Mouse (Mus musculus) cerebellum, postnatal 36 days (tissue): Measurements from ENCODE around the gene Tubb4a.
"Not testable (repeated sequence)": the region's sequence is repeated elsewhere in the genome, so short reads cannot be mapped to it uniquely, and the experiment has no call there.

Experiments used
- DNase-seq, 2 experiments: peaks; one replicate each; pipeline ENCODE4 v3.0.0; 2021 to 2022; ENCODE audit warnings: mixed read lengths in 2 of 2

Tubb4a gene

GRCm38 (mm10) chr17:57087049-57087832, at the start of gene Tubb4a:
Gene Tubb4a (minus strand): TSS chr17:57087782.
- DNase-seq: peak; percentile 93

DNA sequence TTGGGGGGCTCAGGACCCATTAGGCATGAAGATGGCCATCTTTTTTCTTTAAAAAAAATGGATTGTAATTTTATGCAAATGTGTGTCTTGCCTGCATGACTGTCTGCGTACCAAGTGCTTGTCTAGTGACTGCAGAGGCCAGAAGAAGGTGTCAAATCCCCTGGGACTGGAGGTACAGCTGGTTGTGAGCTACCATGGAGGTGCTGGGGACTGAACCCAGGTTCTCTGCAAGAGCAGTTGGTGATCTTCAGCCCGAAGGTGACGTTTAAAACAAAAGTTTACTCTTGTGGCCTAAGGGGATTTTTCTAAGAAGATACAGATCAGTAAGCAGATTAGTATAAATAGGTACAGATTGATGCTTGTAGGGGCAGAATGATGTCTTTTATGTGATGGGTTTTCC, 48.1 kb upstream of the Tubb4a start:
- no peak for DNase-seq

- no peak for DNase-seq
These were observed 47.1 kb upstream of the Tubb4a start for GRCm38 (mm10) chr17:57134693-57135092.

DNA sequence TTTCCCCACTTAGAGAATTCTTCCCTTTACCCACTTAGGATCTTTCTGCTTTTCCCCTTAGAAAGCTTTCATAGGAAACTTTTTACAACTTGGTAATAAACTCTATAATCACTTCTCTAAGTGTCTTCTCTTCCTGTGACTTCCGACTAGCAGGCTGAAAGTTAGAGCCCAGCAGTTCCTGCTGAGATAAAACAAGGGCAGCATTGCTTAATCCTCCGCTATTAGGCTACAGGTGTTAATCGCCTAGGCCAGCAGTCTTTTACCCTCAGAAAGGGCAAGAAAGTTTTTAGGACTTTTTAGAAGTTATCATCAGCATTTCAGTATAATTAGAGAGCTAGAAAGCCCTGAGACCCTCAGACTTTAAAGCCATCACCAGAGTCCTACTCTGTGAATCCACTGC, 46.4 kb upstream of the Tubb4a start:
- DNase-seq: not testable (repeated sequence)

DNA sequence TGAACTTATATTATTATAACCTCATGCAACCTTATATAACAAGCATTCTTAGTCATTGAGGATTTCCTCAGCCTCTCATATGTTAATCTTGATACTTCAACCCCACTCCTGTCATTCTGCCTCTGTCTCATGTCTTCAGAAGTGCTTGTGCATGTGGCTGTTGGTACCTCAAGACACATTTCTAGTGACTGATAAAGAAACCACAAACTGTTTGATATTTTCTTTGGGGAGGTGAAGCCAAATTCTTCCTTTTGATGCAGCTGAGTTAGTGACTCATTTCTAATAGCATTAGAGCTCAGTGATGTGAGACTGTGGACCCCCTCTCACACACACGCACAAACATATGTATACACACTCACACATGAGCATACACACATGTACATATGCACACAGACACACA, 44.2 kb upstream of the Tubb4a start:
- no peak for DNase-seq

DNA sequence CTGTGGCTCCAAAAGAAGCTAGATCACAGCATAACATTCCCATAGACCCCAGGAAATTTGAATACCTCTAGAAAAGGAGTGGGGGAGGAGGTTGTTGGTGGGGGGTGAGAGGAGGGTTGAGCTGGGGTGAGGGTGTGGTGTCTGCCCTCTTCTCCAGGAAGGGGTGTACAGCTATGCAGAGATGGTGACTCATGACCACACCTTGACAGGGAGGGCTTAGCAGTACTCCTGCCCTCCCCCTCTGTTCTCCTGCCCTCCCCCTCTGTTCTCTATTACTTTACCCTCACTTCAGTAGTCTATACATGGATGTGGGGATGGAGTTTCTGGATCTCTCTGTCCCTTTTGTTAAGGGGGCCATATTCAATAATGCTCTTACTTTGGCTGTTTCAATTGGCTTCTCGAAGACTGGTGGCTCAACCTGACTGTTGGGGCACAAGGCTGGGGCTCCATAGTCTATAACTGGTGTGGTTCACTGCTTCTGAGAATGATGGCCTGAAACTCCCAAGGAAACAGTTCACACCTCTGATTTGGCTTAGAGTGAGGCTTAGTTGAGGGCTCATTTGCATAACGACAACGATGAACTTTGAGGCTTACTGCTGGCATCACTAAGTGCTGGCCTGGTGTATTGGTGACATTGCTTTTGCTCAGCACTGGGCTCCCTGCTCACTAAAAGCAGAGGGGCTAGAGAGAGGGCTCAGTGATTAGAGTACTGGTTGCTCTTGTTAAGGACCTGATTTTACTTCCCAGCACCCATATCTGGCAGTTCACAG, 38.5 kb upstream of the Tubb4a start:
- no peak for DNase-seq

DNA sequence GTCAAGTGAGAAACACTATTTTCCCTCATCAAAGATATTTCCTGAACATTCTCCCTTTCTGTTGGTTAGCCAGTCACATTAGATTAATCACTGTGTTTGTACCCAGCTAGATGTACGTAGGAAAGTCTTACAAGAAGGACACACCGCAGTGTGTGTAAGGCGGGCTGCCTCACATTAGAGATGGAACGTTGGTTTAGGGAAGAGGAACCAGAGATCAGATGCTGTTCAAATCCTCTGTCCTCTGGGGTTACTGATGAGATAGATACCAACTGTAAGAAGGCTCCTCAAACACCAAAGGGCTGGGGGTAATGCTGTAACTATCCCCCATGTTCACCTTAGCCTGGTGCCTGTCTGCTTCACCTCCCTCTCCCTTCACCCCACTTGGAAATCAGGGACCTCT, 37.2 kb upstream of the Tubb4a start:
- DNase-seq: no peak

GRCm38 (mm10) chr17:57123192-57124118, 35.9 kb upstream of the Tubb4a start:
- no peak for DNase-seq

DNA sequence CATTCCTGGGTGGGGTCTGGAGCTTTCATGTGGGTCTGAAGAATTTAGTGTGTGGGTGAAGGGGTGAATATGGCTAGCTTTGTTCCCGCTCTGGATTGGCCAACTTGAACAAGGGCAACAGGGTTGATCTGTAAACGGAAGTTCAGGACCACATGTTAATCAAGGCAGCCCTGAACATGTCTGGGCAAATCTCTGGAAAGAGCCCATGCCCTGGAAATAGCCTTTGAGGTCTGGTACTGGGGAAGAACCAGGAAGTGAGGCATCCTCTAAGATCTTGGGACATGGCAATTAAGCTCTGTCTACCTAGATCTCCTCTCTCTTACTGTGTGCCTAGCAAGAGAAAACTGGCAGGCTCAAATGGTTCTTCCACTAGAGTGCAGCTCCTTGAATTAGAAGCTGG, 34.3 kb upstream of the Tubb4a start:
- no peak for DNase-seq

GRCm38 (mm10) chr17:57118524-57119349, 31.2 kb upstream of the Tubb4a start:
- no peak for DNase-seq

DNA sequence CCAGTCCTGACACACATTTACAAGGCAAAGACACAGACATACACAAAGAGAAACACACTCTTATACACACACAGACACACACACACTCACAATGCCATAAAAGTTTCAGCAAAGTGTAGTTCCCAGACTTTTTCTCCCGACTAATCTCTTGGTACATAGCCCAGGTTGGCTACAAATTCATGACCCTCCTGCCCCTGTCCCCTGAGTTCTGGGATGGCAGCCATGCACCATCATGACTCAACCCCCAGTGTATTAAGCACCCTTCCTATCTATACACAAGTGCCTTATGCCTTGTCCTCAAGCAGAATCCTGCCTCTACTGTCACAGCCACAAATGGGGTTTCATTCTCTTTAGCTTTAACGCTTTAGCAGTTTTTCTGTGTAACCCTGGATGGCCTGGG, 29.2 kb upstream of the Tubb4a start:
- DNase-seq: no peak

DNA sequence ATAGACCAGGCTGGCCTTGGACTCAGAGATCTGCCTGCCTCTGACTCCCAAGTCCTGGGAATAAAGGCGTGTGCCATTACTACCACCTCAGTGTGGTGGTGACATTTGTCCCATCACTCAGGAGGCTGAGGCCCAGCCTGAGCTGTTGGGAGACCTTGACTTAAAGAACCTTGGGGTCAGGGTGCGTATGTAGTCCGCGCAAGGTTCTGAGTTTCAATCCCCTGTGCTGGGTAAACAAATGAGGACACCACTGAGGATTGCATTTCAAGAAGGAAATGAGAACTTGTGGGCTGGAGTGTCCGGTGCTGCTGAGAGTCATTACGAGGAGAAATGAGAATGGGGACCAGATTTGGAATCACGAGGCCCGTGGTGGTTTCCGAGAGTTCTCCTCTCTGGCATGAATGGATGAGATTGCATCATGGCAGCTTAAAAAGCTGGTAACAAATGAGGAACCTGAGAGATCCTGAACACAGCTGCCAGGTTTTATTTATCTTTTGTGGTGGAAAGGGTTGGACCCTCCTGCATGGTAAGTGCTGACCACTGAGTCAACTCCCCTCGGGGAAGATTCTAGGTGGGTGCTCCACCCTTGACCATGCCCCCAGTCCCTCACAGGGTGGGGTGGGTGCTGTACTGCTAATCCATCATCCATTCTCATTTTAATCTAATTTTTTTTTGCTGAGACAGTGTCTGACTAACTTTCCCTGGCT, 25.3 kb upstream of the Tubb4a start:
- DNase-seq: no peak

- DNase-seq: no peak
These were observed 22.4 kb upstream of the Tubb4a start for GRCm38 (mm10) chr17:57110005-57110404.

DNA sequence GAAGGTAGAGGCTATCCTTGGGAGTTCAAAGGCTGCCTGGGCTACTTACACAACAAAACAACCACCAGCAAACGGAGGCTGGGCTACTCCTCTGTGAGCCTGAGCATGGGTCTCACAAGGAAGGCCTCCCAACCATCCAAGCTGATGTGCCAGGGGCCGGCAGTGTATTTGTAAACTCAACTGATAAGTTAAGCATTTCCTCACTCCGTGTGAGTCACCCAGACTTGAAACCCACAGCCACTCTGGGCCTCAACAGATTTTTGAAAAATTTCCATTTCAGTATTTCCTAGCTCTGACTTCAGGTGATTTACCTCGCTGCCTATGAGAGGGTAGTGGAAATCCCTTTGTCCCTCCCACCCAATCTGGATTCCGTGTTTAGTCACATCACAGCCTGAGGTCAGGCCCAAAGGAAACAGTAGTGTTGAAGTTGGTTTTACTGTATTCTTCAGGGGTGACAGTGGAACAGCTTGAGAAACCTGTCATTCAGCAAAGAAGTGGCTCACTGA, 21.1 kb upstream of the Tubb4a start:
- no peak for DNase-seq

DNA sequence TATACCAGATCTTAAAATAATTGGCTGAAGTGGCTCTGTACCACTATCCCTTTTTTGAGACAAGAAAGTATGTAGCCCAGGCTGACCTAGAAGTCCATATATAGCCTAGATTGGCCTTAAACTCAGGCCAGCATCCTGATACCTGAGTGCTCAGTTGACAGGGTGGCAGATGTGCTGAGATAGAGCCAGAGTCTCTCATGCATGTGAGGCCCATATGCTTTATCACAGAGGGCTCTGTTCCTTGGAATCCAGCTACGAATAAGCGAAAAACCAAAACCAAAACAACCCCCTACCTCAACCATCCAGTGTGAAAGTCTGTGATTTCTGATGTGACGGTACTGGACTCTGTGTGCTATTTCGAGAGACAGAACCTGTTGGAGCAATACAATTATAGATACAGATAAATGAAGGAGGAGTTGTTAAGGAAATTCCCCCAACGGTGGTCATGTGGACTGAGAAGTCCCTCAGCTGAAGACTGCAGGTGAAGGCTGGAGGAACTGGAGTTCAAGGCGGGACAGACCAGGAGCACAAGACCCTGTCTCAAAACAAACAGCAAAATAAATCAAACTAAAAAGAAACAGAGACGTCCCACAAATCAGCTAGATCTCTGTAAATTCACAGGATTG, 20.6 kb upstream of the Tubb4a start:
- no peak for DNase-seq

DNA sequence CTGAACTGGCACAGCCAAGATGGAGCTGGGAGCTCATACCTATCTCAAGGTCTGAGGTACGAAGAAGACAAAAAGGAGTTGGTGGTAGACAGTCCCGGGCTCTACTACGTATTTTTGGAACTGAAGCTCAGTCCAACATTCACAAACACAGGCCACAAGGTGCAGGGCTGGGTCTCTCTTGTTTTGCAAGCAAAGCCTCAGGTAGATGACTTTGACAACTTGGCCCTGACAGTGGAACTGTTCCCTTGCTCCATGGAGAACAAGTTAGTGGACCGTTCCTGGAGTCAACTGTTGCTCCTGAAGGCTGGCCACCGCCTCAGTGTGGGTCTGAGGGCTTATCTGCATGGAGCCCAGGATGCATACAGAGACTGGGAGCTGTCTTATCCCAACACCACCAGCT, 19.5 kb upstream of the Tubb4a start:
- DNase-seq: no peak

DNA sequence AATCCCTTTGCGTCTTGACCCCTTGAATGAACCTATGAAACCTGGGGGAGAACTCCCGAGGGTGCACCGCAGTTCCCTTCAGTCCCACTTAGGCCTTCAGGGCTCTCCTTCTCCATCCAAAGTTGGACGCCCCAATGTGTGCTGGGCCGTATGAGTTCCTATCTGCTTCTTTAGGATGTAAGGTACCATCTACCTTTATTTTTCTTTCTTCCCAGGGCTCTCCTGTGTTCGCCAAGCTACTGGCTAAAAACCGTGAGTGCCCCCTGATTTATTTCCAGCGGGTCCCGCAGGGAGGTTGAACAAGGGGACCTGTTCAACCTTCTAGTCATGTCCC, 18.4 kb upstream of the Tubb4a start:
- no peak for DNase-seq

DNA sequence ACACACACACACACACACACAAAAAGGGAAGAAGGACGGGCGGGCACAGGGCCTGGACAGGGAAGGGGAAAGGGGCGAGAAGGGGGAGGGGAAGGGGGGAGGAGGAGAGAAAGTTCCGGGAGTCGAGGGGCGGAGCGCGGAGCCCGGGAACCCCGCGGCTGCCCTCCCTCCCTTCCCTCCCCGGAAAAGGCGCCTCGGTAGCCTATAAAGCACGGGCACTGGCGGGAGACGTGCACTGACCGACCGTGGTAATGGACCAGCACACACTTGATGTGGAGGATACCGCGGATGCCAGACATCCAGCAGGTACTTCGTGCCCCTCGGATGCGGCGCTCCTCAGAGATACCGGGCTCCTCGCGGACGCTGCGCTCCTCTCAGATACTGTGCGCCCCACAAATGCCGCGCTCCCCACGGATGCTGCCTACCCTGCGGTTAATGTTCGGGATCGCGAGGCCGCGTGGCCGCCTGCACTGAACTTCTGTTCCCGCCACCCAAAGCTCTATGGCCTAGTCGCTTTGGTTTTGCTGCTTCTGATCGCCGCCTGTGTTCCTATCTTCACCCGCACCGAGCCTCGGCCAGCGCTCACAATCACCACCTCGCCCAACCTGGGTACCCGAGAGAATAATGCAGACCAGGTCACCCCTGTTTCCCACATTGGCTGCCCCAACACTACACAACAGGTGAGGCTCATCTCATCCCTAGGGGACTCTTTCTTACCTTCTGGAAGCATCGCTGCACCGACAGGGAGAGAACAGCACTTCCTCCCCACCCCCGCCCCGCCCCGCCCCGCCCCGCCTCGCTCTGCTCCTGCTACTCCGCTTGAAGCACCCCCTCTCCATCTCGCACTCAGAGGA, 17.8 kb upstream of the Tubb4a start, which contains the start of gene Tnfsf9:
TSS of gene Tnfsf9 (plus strand) at position 145 of the 854 bp plus-strand sequence.
- peak; percentile 53 for DNase-seq

DNA sequence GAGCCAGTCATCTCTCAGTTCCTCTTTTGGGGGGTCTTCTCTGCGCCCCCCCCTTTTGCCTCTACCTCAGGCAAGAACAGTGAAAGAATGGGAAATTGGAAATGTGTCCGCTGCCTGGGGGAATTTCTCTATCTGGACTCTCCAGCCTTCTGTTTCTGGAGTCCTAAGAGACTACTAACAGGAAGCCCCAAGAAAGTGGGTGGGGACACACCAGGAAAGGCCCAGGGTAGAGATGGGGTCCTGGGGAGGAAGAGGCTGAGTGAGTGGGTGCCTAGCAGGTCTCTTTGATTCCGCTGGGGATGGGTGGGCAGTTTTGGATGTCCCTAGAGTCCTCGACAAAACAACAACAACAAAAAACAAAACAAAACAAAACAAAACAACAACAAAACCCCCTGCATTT, 16.9 kb upstream of the Tubb4a start:
- DNase-seq: no peak

- no peak for DNase-seq
These were observed 14.7 kb upstream of the Tubb4a start for GRCm38 (mm10) chr17:57102276-57102675.
